Mouse (Mus musculus) liver, postnatal 0 days (tissue): ENCODE data around the gene Sgms1.

ENCODE experiments used
- CTCF ChIP-seq: sonication (generic); IDR thresholded peaks from 2 replicates; pipeline ENCODE4 v1.5.1; 2016; ENCODE audit warnings: antibody characterized with exemption, low read depth
- EP300 ChIP-seq: IDR thresholded peaks from 2 replicates; pipeline ENCODE4 v1.6.1; 2016; ENCODE audit warnings: antibody characterized with exemption, low read depth, mild to moderate bottlenecking

DNA sequence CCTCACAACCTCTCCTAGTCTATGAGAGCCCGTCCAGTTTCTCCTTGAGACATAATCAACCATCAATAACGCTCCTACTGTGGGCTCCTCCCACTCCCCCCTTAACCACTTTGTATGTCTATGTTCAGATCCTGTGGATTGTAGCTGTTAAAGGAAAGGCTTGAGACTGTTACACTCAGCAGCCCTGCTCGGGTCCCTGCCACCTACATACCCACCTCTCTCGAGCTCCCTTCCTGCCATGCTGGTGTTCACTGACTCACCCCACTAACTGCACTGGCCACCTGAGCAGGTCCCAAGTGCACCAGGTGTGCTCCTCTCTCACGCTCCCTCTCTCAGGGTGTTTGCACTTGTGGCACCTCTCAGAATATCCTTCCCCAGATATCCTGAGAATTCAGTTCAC is 215.0 kb downstream of the Sgms1 start:
- no peak for TF ChIP-seq CTCF
- no peak for TF ChIP-seq EP300
